Mouse (Mus musculus) urinary bladder, postnatal 14 days (tissue): ENCODE measurements around the gene Ciao1.
"Not testable (repeated sequence)": the region's sequence is repeated elsewhere in the genome, so short reads cannot be mapped to it uniquely, and the experiment has no call there.

Experiments used
- DNase-seq: peaks from one replicate; pipeline ENCODE4 v3.0.0; 2021; ENCODE audit warnings: low spot score

Ciao1 gene

DNA sequence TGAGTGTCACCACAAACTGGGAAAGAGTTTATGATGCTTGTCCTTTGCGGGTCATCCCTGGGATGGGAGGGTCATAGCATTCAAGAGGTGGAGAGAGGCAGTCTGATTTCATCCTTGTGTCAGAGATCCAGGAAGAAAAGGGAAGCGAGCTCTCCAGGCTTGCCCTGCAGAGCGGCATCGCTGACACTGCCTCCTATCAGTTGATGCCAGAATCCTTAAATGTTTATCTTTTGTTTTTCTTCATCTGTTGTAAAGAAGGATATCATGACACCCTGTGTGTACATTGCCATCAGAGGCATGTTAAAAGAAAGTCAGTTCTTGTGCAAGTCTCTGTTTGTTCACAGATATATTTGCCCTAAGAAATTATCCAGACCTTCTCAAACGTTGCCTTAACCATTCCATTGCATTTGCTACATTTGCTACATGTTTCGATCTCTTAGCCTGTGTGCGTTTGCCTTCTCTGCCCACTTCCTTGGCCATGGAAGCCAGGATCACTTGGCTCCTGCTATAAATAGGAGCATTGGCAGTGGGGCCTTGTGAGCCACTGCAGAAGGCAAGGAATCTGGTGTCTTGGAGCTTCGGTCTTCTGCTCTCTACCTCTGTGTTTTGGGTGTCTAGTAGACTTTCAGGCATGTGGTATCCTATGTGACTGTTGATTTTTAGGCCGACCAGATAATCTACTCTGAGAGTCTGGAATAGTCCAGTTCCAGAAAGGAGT lies 2.8 kb upstream of the Ciao1 start:
- no peak for DNase-seq

DNA sequence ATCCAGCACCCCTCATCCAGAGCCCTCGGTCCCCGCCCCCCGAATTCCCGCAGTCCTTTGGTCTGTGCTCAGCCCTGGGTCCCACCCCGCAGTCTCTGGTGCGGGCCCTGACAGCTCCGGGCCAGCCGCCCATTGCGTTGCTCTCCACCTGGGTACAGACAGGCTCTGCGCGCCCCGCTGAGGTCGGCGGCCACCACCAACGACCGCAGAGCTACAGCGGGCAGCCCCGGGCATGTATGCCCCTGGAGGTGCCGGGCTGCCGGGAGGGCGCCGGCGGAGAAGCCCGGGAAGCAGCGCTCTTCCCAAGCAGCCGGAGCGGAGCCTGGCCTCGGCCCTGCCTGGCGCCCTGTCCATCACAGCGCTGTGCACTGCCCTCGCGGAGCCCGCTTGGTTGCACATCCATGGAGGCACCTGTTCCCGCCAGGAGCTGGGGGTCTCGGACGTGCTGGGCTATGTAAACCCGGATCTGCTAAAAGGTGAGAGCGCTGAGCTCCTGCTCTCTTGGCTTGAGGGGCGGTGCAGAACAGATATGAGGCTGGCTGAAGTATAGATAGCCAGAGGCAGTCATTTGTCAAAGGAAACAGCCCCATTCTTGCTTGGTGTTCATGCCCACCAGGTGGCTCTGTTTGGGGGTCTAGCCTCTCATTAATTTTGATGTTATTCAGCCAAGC lies 853 bp upstream of the Ciao1 start:
- peak; percentile 38 for DNase-seq

DNA sequence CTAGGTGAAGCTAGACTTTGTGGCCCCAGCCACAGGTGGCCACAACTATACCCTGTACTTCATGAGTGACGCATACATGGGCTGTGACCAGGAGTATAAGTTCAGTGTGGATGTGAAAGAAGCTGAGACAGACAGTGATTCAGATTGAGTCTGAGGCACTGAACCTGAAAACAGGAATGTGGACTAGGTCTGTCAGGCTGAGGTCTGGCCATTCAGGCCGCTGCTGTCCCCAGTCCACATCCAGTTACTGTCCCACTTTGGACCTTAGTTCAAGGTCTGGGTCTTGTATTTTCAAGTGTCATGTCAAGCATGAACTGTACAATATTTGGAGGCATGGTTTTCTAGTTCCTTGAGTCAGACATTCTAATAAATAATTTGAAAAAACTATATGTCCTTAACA lies 7.6 kb downstream of the Ciao1 start:
- DNase-seq: no peak

DNA sequence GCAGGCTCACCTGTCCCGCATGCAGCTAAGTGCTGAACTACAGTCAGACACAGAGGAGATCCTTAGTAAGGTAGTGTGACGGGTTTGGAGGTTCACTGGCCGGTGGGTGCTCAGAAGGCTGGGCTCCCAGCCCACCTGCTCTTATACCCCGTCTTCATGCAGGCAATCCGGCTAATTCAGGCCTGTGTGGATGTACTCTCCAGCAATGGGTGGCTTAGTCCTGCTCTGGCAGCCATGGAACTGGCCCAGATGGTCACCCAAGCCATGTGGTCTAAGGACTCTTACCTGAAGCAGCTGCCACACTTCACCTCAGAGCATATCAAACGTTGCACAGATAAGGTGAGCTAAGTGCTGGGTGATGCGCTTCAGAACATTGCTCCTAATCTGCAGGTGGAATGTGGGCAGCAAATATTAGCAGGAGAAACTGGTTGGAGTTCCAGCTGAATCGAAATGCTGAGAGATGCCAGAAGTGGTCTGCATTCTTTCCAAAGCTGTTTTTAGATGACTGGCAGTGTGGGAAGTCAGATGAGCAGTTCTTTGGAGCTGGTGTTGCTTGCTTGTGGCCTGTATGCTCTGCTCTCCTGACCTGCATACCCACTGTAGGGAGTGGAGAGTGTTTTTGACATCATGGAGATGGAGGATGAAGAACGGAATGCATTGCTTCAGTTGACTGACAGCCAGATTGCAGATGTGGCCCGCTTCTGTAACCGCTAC lies 9.6 kb downstream of the Ciao1 start:
- DNase-seq: no peak

DNA sequence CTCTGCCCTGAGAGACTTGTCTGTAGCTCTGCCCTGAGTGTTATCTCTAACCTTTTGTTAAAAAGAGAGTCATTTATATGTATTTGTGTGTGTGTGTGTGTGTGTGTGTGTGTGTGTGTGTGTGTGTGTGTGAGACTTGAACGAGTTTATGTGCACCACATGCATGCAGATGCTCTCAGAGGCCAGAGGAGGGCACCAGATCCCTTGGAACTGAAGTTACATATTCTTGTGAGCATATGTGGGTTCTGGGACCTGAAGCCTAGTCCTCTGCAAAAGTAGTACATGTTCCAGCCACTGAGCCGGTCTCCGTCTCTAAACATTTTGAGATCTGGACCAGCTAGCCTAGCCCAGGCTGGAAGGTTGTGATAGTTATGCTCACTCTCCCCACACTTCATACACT lies 22.4 kb downstream of the Ciao1 start:
- DNase-seq: no peak

DNA sequence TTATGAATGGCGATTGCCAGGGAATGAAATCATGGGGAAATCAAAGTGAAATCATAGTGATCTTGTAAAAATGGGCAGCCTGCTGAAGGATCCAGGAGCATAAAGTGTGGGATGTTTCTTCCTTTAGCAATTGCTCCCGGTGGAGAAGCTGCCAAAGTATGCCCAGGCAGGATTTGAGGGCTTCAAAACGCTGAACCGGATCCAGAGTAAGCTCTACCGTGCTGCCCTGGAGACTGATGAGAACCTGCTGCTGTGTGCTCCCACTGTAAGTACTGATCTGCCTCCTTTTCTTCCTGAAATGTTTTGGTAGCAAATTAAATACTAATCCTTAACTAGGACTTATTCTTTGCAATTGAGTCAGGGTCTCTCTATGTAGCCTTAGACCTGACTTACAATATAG lies 29.9 kb downstream of the Ciao1 start:
- no peak for DNase-seq

DNA sequence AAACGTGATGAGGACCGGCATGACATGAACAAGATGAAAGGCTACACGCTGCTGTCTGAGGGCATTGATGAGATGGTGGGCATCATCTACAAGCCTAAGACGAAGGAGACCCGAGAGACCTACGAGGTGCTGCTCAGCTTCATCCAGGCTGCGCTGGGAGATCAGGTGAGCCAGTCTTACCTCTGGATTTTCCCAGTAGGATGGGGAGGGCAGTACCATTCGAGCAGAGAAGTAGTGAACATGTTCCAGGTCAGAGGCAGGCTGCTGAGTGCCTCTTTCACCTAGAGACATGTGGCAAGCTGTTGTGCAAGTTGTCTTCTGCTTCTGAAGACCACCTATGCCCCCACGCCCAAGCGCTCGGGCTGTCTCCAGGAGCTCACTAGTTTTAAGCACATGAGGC lies 36.9 kb downstream of the Ciao1 start:
- DNase-seq: no peak

DNA sequence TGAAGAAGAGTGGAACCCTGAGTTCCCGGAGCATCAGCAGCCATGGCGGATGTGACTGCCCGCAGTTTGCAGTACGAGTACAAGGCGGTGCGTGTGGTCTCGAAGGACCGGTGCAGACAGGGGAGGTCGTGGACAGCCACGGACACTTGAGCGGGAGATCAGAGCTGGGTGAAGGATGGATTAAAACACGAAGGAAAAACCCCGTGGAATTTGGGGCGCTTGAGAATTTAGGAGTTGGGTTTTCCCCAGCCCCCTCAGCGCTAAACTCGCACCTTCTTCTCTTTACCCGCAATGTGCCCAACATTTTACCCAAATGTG lies 39.2 kb downstream of the Ciao1 start:
- no peak for DNase-seq

DNA sequence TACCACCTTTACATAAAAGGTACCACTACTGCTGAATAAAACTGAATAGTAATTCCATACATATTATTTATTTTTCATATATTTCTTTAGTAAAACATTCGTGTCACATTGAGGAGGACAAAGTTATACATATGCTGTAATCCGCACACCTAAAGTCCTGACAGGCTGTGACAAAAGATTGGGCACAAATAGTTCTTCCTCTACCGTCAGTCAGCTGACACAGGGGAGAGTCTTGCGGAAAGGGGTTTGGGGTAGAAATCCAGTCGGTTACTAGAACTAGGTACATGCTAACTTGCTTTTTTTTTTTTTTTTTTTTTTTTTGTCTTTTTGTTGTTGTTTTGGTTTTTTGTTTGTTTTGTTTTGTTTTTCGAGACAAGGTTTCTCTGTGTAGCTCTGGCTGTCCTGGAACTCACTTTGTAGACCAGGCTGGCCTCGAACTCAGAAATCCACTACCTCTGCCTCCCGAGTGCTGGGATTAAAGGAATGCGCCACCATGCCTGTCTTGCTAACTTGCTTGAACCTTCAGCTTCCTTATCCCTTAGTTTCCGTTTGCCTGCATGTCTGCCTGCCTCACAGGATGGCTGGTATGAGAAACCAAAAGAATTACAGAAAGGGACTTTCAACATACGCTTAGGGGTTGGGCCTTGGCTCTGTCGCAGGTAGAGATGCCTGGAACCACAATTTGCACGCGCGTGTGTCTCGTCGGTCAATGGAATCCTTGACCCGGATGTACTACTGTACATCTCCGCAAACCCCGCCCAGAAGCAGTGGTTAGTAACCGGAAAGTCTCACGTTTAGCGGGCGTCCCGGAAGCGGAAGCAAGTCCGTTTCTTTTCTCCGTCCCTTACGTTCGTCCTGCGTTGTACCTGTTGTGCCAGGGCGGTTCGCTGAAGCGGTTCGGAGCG lies 39.8 kb downstream of the Ciao1 start, which contains the start of the genes 1810024B03Rik and Snrnp200:
TSS of gene 1810024B03Rik (minus strand) at position 734 of the 905 bp plus-strand sequence.
TSS of gene Snrnp200 (plus strand) at position 840 of the 905 bp plus-strand sequence.
- DNase-seq: peak; percentile 94

DNA sequence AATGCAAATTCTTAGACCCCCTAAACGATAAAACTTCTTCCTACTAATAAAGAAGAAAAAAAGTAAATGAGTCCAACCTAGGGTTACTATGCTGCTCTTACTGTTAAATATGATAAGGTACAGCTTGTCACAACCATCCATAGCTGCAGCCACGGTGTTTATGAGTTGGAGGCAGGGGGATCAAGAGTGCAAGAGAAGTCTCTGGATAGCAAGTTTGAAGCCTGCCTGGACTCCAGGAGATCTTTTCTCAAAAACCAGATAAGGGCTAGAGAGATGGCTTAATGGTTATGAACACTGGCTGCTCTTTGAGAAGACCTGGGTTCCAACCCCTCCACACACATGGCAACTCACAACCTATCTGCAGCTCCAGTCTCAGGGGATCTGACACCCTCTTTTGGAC lies 40.7 kb downstream of the Ciao1 start:
- no peak for DNase-seq

DNA sequence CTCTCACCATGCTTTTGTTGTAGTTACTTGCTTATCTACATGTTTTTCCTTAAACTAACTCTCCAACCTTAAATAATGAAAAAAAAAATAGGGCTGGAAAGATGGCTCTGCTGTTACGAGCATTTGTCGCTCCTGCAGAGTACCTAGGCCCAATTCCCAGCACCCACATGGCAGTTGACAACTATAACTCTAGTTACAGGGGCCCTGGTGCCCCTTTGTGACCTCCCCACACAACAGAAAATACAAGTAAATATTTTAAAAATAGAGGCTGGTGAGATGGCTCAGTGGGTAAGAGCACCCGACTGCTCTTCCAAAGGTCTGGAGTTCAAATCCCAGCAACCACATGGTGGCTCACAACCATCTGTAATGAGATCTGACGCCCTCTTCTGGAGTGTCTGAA lies 41.7 kb downstream of the Ciao1 start:
- not testable (repeated sequence) for DNase-seq

DNA sequence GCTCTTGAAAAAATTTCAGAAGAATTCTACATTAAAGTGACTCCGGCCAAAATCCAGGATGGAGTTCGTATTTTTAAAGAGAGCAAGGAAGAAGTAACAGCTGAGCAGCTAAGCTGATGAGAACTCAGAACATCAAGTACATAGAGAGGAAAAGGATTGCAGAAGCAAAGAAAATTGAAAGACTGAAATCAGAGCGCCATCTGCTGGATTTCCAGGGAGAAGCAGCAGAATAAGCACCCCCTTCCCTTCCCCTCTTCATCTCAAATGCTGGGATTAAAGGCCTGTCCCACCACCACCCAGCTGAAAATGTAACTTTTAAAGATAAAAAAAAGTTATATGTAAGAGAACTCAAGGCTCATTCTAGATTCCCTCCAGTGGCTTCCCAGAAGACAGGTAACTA lies 42.7 kb downstream of the Ciao1 start:
- peak; percentile 49 for DNase-seq
